Mouse (Mus musculus) forebrain, embryonic 16.5 days (tissue): ENCODE results near the gene Olfr417. TPM values are rescaled to one million over a fixed set of nuclear protein-coding genes. Genes with fewer than 3 reads are reported as not detected.
"Not testable (repeated sequence)": the region's sequence is repeated elsewhere in the genome, so short reads cannot be mapped to it uniquely, and the experiment has no call there.

Source experiments
- ATAC-seq: fragments of 200-750 bp; cut with Nextera tagmentation; 2 replicates; pipeline ENCODE4 v1.8.0; 2017; ENCODE audit warnings: mild to moderate bottlenecking, moderate library complexity
- H3K27ac ChIP-seq: fragments of 300-500 bp; sonication (generic); 2 replicates; pipeline ENCODE4 v1.5.1; 2014; ENCODE audit warnings: low read length, control low read depth
- H3K27me3 ChIP-seq: fragments of 300-500 bp; sonication (generic); replicated peaks from 2 replicates; pipeline ENCODE4 v1.6.1; 2014; ENCODE audit warnings: low read length; ENCODE audit not compliant: control insufficient read depth, insufficient read depth
- H3K36me3 ChIP-seq: fragments of 300-500 bp; sonication (generic); 2 replicates; pipeline ENCODE4 v1.6.1; 2014; ENCODE audit not compliant: control insufficient read depth, insufficient read depth
- H3K4me1 ChIP-seq: fragments of 300-500 bp; sonication (generic); replicated peaks from 2 replicates; pipeline ENCODE4 v1.6.1; 2014; ENCODE audit warnings: low read length; ENCODE audit not compliant: control insufficient read depth, insufficient read depth
- H3K4me2 ChIP-seq: fragments of 300-500 bp; sonication (generic); 2 replicates; pipeline ENCODE4 v1.6.1; 2014; ENCODE audit warnings: mild to moderate bottlenecking, low read length, control low read depth
- H3K4me3 ChIP-seq: fragments of 300-500 bp; sonication (generic); replicated peaks from 2 replicates; pipeline ENCODE4 v1.5.1; 2014; ENCODE audit warnings: mild to moderate bottlenecking, low read length, control low read depth
- H3K9ac ChIP-seq: fragments of 300-500 bp; sonication (generic); replicated peaks from 2 replicates; pipeline ENCODE4 v1.6.1; 2014; ENCODE audit warnings: low read depth, low read length, control low read depth
- H3K9me3 ChIP-seq: fragments of 300-500 bp; sonication (generic); 2 replicates; pipeline ENCODE4 v1.6.1; 2016; ENCODE audit warnings: low read length; ENCODE audit not compliant: control insufficient read depth
- whole genome bisulfite sequencing: fragments of 180-500 bp; shearing (Covaris S2); extraction: QIAGEN DNeasy Blood & Tissue Kit; methylation state at CpG from one replicate; pipeline ENCODE4 v1.1.7; 2014; 5-methylcytosine and 5-hydroxymethylcytosine counted together
- polyA plus RNA-seq: library from polyadenylated mRNA; unstranded; fragments of >200 nt; fragmentation: Nextera tagmentation; extraction: Ambion mirVana; gene quantifications from 2 replicates; pipeline ENCODE4 v1.2.1, GENCODE M21; 2015

Gene Olfr417
- not detected in 2 replicates for polyA plus RNA-seq

DNA sequence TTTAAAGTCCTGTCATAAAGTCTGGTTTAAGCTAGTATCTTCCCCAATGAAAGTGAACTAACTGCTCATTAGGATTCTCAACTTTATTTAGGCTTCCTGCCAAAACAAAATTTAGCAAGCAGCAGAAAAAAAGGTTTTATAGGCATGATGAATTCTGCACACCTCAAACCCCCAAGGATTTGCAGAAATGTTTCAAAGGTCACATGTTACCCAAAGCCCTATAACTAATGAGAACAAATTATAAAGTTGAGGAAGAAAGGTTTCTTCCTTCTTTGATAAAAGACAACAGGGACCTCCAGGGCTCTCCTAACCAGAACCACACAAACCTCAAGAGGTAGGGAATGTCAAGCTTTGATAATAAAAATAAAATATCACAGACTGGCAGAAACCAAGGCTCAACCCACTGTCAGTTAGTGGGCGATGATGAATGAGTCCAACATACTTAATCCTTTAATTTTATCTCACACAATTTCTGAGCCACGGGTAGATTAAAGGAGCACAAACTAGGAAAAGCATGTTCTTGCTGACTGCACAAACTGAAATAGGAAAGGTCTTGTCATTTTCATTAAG lies at the start of gene Olfr417:
TSS of gene Olfr417 (plus strand) at position 241 of the 570 bp plus-strand sequence.
- no peak for ATAC-seq
- H3K9me3 ChIP-seq, result no peaks in the 10 kb centered on the region
- 62% methylated on average over 2 of the region's 2 CpGs for WGBS

DNA sequence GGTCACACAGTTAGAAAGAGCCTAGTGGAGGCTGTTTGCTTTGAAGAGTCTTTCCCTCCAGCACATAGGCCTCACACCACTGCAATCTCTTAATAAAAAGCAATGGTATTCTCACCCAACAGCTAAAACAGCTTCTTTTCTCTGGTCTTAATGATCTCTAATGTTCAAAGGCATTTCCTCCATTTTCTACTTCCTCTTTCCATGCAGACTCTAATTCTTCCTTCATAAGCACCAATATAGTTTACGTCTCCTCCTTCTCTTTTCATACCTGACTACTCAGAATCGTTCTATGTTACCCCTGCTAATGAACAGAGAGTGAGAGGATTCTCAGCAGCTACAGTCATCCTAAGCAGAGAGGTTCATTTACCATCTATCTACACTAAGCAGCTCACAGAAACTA lies 47.6 kb upstream of the Olfr417 start:
- Histone ChIP-seq H3K4me2 (no peak overlapping the region), H3K27me3 (no peaks in the 10 kb centered on the region), H3K4me1 (no peaks in the 10 kb centered on the region), H3K36me3 (no peaks in the 10 kb centered on the region), H3K9ac (no peak overlapping the region), H3K27ac (no peak overlapping the region), H3K4me3 (no peak overlapping the region), H3K9me3 (no peaks in the 10 kb centered on the region)
- no peak for ATAC-seq
- WGBS, result 84% methylated on average over 2 of the region's 2 CpGs

More for the DNA sequence above, at the start of gene Olfr417:
- Histone ChIP-seq H3K4me2 (no peak within 1 kb of the TSS), H3K27me3 (no peaks in the 10 kb centered on the region), H3K4me1 (no peaks in the 10 kb centered on the region), H3K9ac (no peak within 1 kb of the TSS), H3K36me3 (no peaks in the 10 kb centered on the region), H3K27ac (no peak within 1 kb of the TSS), H3K4me3 (no peak within 1 kb of the TSS)

DNA sequence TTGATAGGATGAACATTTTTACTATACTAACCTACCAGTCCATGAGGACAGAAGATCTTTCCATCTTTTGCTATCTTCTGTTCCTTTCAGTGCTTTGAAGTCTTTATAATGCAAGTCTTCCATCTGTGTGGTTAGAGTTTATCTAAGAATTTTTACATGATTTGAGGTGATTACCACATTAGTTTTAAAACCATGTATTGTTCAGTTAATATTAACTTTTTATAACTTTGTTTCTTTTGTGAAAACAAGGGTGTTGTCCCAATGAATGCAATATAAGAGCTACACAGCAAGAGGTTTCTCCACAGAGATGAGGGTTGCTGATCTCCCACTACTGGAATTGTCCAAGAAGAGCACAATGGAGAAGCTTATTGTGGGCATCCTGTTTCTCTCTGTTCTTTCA lies 34.7 kb upstream of the Olfr417 start, which contains the start of gene Mptx1:
TSS of gene Mptx1 (plus strand) at position 301 of the 400 bp plus-strand sequence.
- H3K4me3 ChIP-seq, result no peak within 1 kb of the TSS
- H3K27ac ChIP-seq, result no peak within 1 kb of the TSS
- no peaks in the 10 kb centered on the region for H3K27me3 ChIP-seq
- H3K4me1 ChIP-seq, result no peaks in the 10 kb centered on the region
- no peak for ATAC-seq
- H3K36me3 ChIP-seq, result no peaks in the 10 kb centered on the region
- H3K9ac ChIP-seq, result no peak within 1 kb of the TSS
- H3K9me3 ChIP-seq, result no peaks in the 10 kb centered on the region
- no peak within 1 kb of the TSS for H3K4me2 ChIP-seq

- not testable (repeated sequence) for H3K27ac ChIP-seq, H3K4me3 ChIP-seq, H3K36me3 ChIP-seq, H3K4me2 ChIP-seq, ATAC-seq, H3K9me3 ChIP-seq, H3K27me3 ChIP-seq, H3K9ac ChIP-seq, H3K4me1 ChIP-seq
- 74% methylated on average over 1 of the region's 1 CpGs for WGBS
These were observed 11.3 kb upstream of the Olfr417 start for GRCm38 (mm10) chr1:174353636-174354035.

GRCm38 (mm10) chr1:174354640-174355039 lies 10.3 kb upstream of the Olfr417 start:
- H3K27me3 ChIP-seq, result no peaks in the 10 kb centered on the region
- no peaks in the 10 kb centered on the region for H3K9me3 ChIP-seq
- H3K27ac ChIP-seq, result no peak overlapping the region
- no peak overlapping the region for H3K9ac ChIP-seq
- no peak for ATAC-seq
- H3K36me3 ChIP-seq, result no peaks in the 10 kb centered on the region
- no peaks in the 10 kb centered on the region for H3K4me1 ChIP-seq
- H3K4me3 ChIP-seq, result no peak overlapping the region
- H3K4me2 ChIP-seq, result no peak overlapping the region
- 79% methylated on average over 5 of the region's 5 CpGs for WGBS

DNA sequence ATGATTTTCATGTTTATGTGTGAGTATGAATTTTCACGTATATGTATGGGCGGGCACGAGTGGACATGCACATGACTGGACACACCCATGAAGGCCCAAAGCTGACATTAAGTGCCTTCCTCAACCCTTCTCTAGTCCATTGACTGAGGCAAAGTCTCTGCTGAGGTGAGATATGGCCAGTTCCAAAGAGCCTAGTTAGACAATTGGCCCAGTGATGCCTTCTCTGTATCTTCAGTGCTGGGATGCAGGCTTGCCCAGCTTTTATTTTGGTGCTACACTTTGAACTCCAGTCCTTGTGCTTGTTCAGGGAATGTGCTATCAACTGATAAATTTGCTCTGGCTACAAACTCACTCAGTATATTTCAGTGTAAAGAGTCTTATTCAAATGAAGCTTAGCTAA lies 8.9 kb downstream of the Olfr417 start:
- Histone ChIP-seq H3K27ac (no peak overlapping the region), H3K9ac (no peak overlapping the region), H3K4me1 (no peaks in the 10 kb centered on the region), H3K27me3 (no peaks in the 10 kb centered on the region), H3K4me3 (no peak overlapping the region), H3K9me3 (no peaks in the 10 kb centered on the region), H3K36me3 (no peaks in the 10 kb centered on the region), H3K4me2 (no peak overlapping the region)
- 89% methylated on average over 3 of the region's 3 CpGs for WGBS
- no peak for ATAC-seq

DNA sequence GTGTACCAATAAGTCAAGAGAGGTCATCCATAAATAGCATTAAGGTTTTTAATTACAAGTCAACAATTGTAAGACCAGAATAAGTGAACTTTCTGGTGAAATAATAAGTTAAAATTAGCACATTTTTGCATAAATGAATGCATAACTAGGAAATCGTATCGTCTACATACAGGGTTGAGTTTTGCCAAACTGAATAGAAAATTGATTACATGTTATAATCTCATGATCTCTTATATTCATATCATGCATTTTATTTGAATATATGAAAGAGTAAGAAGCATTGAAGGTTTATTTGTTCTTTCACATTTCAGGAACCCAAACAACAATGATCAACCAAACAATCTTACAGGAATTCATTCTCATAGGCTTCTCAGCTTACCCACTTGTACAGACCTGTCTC lies 25.8 kb downstream of the Olfr417 start, which contains the start of gene Olfr248:
TSS of gene Olfr248 (plus strand) at position 301 of the 400 bp plus-strand sequence.
- Histone ChIP-seq H3K4me2 (no peak within 1 kb of the TSS), H3K4me1 (no peaks in the 10 kb centered on the region), H3K36me3 (no peaks in the 10 kb centered on the region), H3K9me3 (no peaks in the 10 kb centered on the region), H3K9ac (no peak within 1 kb of the TSS), H3K4me3 (no peak within 1 kb of the TSS), H3K27ac (no peak within 1 kb of the TSS), H3K27me3 (no peaks in the 10 kb centered on the region)
- no peak for ATAC-seq
- WGBS, result 84% methylated on average over 2 of the region's 2 CpGs

- WGBS, result 92% methylated on average over 4 of the region's 4 CpGs
- no peak for ATAC-seq
- H3K4me1 ChIP-seq, result no peaks in the 10 kb centered on the region
- no peak overlapping the region for H3K4me3 ChIP-seq
- H3K27me3 ChIP-seq, result no peaks in the 10 kb centered on the region
- no peak overlapping the region for H3K9ac ChIP-seq
- no peak overlapping the region for H3K4me2 ChIP-seq
- H3K36me3 ChIP-seq, result no peaks in the 10 kb centered on the region
- H3K27ac ChIP-seq, result no peak overlapping the region
- H3K9me3 ChIP-seq, result no peaks in the 10 kb centered on the region
These were observed 58.0 kb downstream of the Olfr417 start for GRCm38 (mm10) chr1:174422959-174423358.

- no peak within 1 kb of the TSS for H3K27ac ChIP-seq
- ATAC-seq, result no peak
- no peak within 1 kb of the TSS for H3K4me3 ChIP-seq
- no peak within 1 kb of the TSS for H3K4me2 ChIP-seq
- no peaks in the 10 kb centered on the region for H3K4me1 ChIP-seq
- no peak within 1 kb of the TSS for H3K9ac ChIP-seq
- no peaks in the 10 kb centered on the region for H3K9me3 ChIP-seq
- H3K36me3 ChIP-seq, result no peaks in the 10 kb centered on the region
- H3K27me3 ChIP-seq, result no peaks in the 10 kb centered on the region
- 77% methylated on average over 1 of the region's 1 CpGs for WGBS
These were observed 58.8 kb downstream of the Olfr417 start, which contains the start of gene Olfr414 for GRCm38 (mm10) chr1:174423764-174424163. Olfr414 (plus strand) TSS chr1:174424064.
